Mouse (Mus musculus): ENCODE measurements at regions not wholly inside any gene's neighbourhood (a gene's known extent, or its start where the extent isn't known, plus 50 kb on each side); places are given as distances from the start of the nearest gene placed in this dataset.

GRCm38 (mm10) chr2:51460896-51461295 is 166.4 kb upstream of the Tas2r134 start:
- H3K9me3 ChIP-seq (replicated peaks; ENCODE audit: control insufficient read depth, low read length), result no peaks in the 10 kb centered on the region
- no peak overlapping the region for H3K4me2 ChIP-seq (ENCODE audit: low read length)
- DNase-seq (ENCODE audit: low spot score), result no peak
- H3K4me3 ChIP-seq (ENCODE audit: low read depth, low read length), result no peak overlapping the region
- no peaks in the 10 kb centered on the region for H3K27me3 ChIP-seq (replicated peaks; ENCODE audit: control insufficient read depth, insufficient read depth, low read length)
- no peak overlapping the region for H3K9ac ChIP-seq (ENCODE audit: low read length)
- no peaks in the 10 kb centered on the region for H3K4me1 ChIP-seq (ENCODE audit: control insufficient read depth, insufficient read depth, low read length)
- H3K27ac ChIP-seq (ENCODE audit: low read depth, low read length), result no peak overlapping the region
- H3K36me3 ChIP-seq (ENCODE audit: control insufficient read depth, insufficient read depth, low read length), result no peaks in the 10 kb centered on the region
- 90% methylated on average over 2 of the region's 2 CpGs for WGBS
- no peak for ATAC-seq

GRCm38 (mm10) chr2:51459486-51459885 is 167.8 kb upstream of the Tas2r134 start:
- Histone ChIP-seq H3K4me1 (ENCODE audit: control insufficient read depth, insufficient read depth, low read length) (no peaks in the 10 kb centered on the region), H3K27me3 (replicated peaks; ENCODE audit: control insufficient read depth, insufficient read depth, low read length) (no peaks in the 10 kb centered on the region), H3K4me3 (ENCODE audit: low read depth, low read length) (no peak overlapping the region), H3K9ac (ENCODE audit: low read length) (no peak overlapping the region), H3K4me2 (ENCODE audit: low read length) (no peak overlapping the region), H3K36me3 (ENCODE audit: control insufficient read depth, insufficient read depth, low read length) (no peaks in the 10 kb centered on the region), H3K9me3 (replicated peaks; ENCODE audit: control insufficient read depth, low read length) (no peaks in the 10 kb centered on the region), H3K27ac (ENCODE audit: low read depth, low read length) (no peak overlapping the region)
- DNase-seq (ENCODE audit: low spot score) (no peak), ATAC-seq (no peak)
- 86% methylated on average over 2 of the region's 2 CpGs for WGBS

GRCm38 (mm10) chr2:51457717-51458116 is 169.6 kb upstream of the Tas2r134 start:
- Histone ChIP-seq H3K4me1 (ENCODE audit: control insufficient read depth, insufficient read depth, low read length) (no peaks in the 10 kb centered on the region), H3K27ac (ENCODE audit: low read depth, low read length) (no peak overlapping the region), H3K9ac (ENCODE audit: low read length) (no peak overlapping the region), H3K36me3 (ENCODE audit: control insufficient read depth, insufficient read depth, low read length) (no peaks in the 10 kb centered on the region), H3K4me2 (ENCODE audit: low read length) (no peak overlapping the region), H3K27me3 (replicated peaks; ENCODE audit: control insufficient read depth, insufficient read depth, low read length) (no peaks in the 10 kb centered on the region), H3K4me3 (ENCODE audit: low read depth, low read length) (no peak overlapping the region), H3K9me3 (replicated peaks; ENCODE audit: control insufficient read depth, low read length) (no peaks in the 10 kb centered on the region)
- WGBS, result 85% methylated on average over 2 of the region's 2 CpGs
- ATAC-seq, result no peak
- DNase-seq (ENCODE audit: low spot score), result no peak

- 85% methylated on average over 7 of the region's 7 CpGs for WGBS
- Histone ChIP-seq H3K4me2 (ENCODE audit: low read length) (no peak overlapping the region), H3K4me1 (ENCODE audit: control insufficient read depth, insufficient read depth, low read length) (no peaks in the 10 kb centered on the region), H3K36me3 (ENCODE audit: control insufficient read depth, insufficient read depth, low read length) (no peaks in the 10 kb centered on the region), H3K9ac (ENCODE audit: low read length) (no peak overlapping the region), H3K4me3 (ENCODE audit: low read depth, low read length) (no peak overlapping the region), H3K27me3 (replicated peaks; ENCODE audit: control insufficient read depth, insufficient read depth, low read length) (no peaks in the 10 kb centered on the region), H3K9me3 (replicated peaks; ENCODE audit: control insufficient read depth, low read length) (no peaks in the 10 kb centered on the region), H3K27ac (ENCODE audit: low read depth, low read length) (no peak overlapping the region)
- no peak for DNase-seq (ENCODE audit: low spot score)
- ATAC-seq, result no peak
Observed at GRCm38 (mm10) chr2:51452816-51453215, 174.5 kb upstream of the Tas2r134 start.

- Histone ChIP-seq H3K36me3 (ENCODE audit: control insufficient read depth, insufficient read depth, low read length) (no peaks in the 10 kb centered on the region), H3K9me3 (replicated peaks; ENCODE audit: control insufficient read depth, low read length) (no peaks in the 10 kb centered on the region), H3K9ac (ENCODE audit: low read length) (no peak overlapping the region), H3K4me3 (ENCODE audit: low read depth, low read length) (no peak overlapping the region), H3K4me2 (ENCODE audit: low read length) (no peak overlapping the region), H3K27ac (ENCODE audit: low read depth, low read length) (no peak overlapping the region), H3K27me3 (replicated peaks; ENCODE audit: control insufficient read depth, insufficient read depth, low read length) (no peaks in the 10 kb centered on the region), H3K4me1 (ENCODE audit: control insufficient read depth, insufficient read depth, low read length) (no peaks in the 10 kb centered on the region)
- 96% methylated on average over 3 of the region's 3 CpGs for WGBS
- ATAC-seq (no peak), DNase-seq (ENCODE audit: low spot score) (no peak)
Observed at GRCm38 (mm10) chr2:51448121-51448520, 179.2 kb upstream of the Tas2r134 start.

- WGBS, result 95% methylated on average over 5 of the region's 5 CpGs
- no peak for DNase-seq (ENCODE audit: low spot score)
- ATAC-seq, result no peak
Observed at GRCm38 (mm10) chr2:51447616-51448015, 179.7 kb upstream of the Tas2r134 start.

GRCm38 (mm10) chr2:51444386-51445080 is 182.8 kb upstream of the Tas2r134 start:
- Histone ChIP-seq H3K9ac (ENCODE audit: low read length) (no peak overlapping the region), H3K4me2 (ENCODE audit: low read length) (no peak overlapping the region), H3K36me3 (ENCODE audit: control insufficient read depth, insufficient read depth, low read length) (no peaks in the 10 kb centered on the region), H3K4me3 (ENCODE audit: low read depth, low read length) (no peak overlapping the region), H3K27ac (ENCODE audit: low read depth, low read length) (no peak overlapping the region), H3K9me3 (replicated peaks; ENCODE audit: control insufficient read depth, low read length) (no peaks in the 10 kb centered on the region), H3K4me1 (ENCODE audit: control insufficient read depth, insufficient read depth, low read length) (no peaks in the 10 kb centered on the region), H3K27me3 (replicated peaks; ENCODE audit: control insufficient read depth, insufficient read depth, low read length) (no peaks in the 10 kb centered on the region)
- WGBS, result 70% methylated on average over 9 of the region's 9 CpGs
- ATAC-seq (no peak), DNase-seq (ENCODE audit: low spot score) (no peak)

More at GRCm38 (mm10) chr2:51447616-51448015, 179.7 kb upstream of the Tas2r134 start:
- Histone ChIP-seq H3K4me3 (ENCODE audit: low read depth, low read length) (no peak overlapping the region), H3K27ac (ENCODE audit: low read depth, low read length) (no peak overlapping the region), H3K9me3 (replicated peaks; ENCODE audit: control insufficient read depth, low read length) (no peaks in the 10 kb centered on the region), H3K4me2 (ENCODE audit: low read length) (no peak overlapping the region), H3K9ac (ENCODE audit: low read length) (no peak overlapping the region), H3K36me3 (ENCODE audit: control insufficient read depth, insufficient read depth, low read length) (no peaks in the 10 kb centered on the region), H3K27me3 (replicated peaks; ENCODE audit: control insufficient read depth, insufficient read depth, low read length) (no peaks in the 10 kb centered on the region), H3K4me1 (ENCODE audit: control insufficient read depth, insufficient read depth, low read length) (no peaks in the 10 kb centered on the region)

GRCm38 (mm10) chr2:51443946-51444345 is 183.4 kb upstream of the Tas2r134 start:
- DNase-seq (ENCODE audit: low spot score), result no peak
- no peak for ATAC-seq
- Histone ChIP-seq H3K27ac (ENCODE audit: low read depth, low read length) (no peak overlapping the region), H3K27me3 (replicated peaks; ENCODE audit: control insufficient read depth, insufficient read depth, low read length) (no peaks in the 10 kb centered on the region), H3K4me3 (ENCODE audit: low read depth, low read length) (no peak overlapping the region), H3K9ac (ENCODE audit: low read length) (no peak overlapping the region), H3K4me2 (ENCODE audit: low read length) (no peak overlapping the region), H3K9me3 (replicated peaks; ENCODE audit: control insufficient read depth, low read length) (no peaks in the 10 kb centered on the region), H3K4me1 (ENCODE audit: control insufficient read depth, insufficient read depth, low read length) (no peaks in the 10 kb centered on the region), H3K36me3 (ENCODE audit: control insufficient read depth, insufficient read depth, low read length) (no peaks in the 10 kb centered on the region)
- WGBS, result 55% methylated on average over 3 of the region's 3 CpGs

- no peak for ATAC-seq
Observed at GRCm38 (mm10) chr2:51439047-51439446, 188.3 kb upstream of the Tas2r134 start.

More at GRCm38 (mm10) chr2:51439047-51439446, 188.3 kb upstream of the Tas2r134 start:
- H3K36me3 ChIP-seq (ENCODE audit: control insufficient read depth, insufficient read depth, low read length), result no peaks in the 10 kb centered on the region
- WGBS, result 69% methylated on average over 1 of the region's 1 CpGs
- H3K27me3 ChIP-seq (replicated peaks; ENCODE audit: control insufficient read depth, insufficient read depth, low read length), result no peaks in the 10 kb centered on the region
- no peak overlapping the region for H3K27ac ChIP-seq (ENCODE audit: low read depth, low read length)
- H3K4me1 ChIP-seq (ENCODE audit: control insufficient read depth, insufficient read depth, low read length), result no peaks in the 10 kb centered on the region
- H3K9me3 ChIP-seq (replicated peaks; ENCODE audit: control insufficient read depth, low read length), result no peaks in the 10 kb centered on the region
- no peak for DNase-seq (ENCODE audit: low spot score)
- H3K9ac ChIP-seq (ENCODE audit: low read length), result no peak overlapping the region
- H3K4me2 ChIP-seq (ENCODE audit: low read length), result no peak overlapping the region
- no peak overlapping the region for H3K4me3 ChIP-seq (ENCODE audit: low read depth, low read length)

Measured in forebrain, embryonic 14.5 days (tissue).